Mouse (Mus musculus) hindbrain, embryonic 12.5 days (tissue): ENCODE measurements at regions not wholly inside any gene's neighbourhood (a gene's known extent, or its start where the extent isn't known, plus 50 kb on each side); places are given as distances from the start of the nearest gene placed in this dataset.

Experiments used
- ATAC-seq: fragments of 200-750 bp; cut with Nextera tagmentation; 2 replicates; pipeline ENCODE4 v1.8.0; 2017; ENCODE audit warnings: moderate TSS enrichment; ENCODE audit not compliant: low FRiP score
- H3K27ac ChIP-seq: fragments of 300-500 bp; sonication (generic); 2 replicates; pipeline ENCODE4 v1.5.1; 2016; ENCODE audit warnings: mild to moderate bottlenecking
- H3K27me3 ChIP-seq: fragments of 300-500 bp; sonication (generic); 2 replicates; pipeline ENCODE4 v1.6.1; 2016; ENCODE audit warnings: mild to moderate bottlenecking
- H3K36me3 ChIP-seq: fragments of 300-500 bp; sonication (generic); 2 replicates; pipeline ENCODE4 v1.6.1; 2016; ENCODE audit warnings: mild to moderate bottlenecking
- H3K4me1 ChIP-seq: fragments of 300-500 bp; sonication (generic); 2 replicates; pipeline ENCODE4 v1.6.1; 2016
- H3K4me2 ChIP-seq: fragments of 300-500 bp; sonication (generic); replicated peaks from 2 replicates; pipeline ENCODE4 v1.6.1; 2016; ENCODE audit warnings: mild to moderate bottlenecking
- H3K4me3 ChIP-seq: fragments of 300-500 bp; sonication (generic); 2 replicates; pipeline ENCODE4 v1.5.1; 2016; ENCODE audit warnings: mild to moderate bottlenecking
- H3K9ac ChIP-seq: fragments of 300-500 bp; sonication (generic); 2 replicates; pipeline ENCODE4 v1.6.1; 2016; ENCODE audit warnings: mild to moderate bottlenecking, moderate library complexity
- H3K9me3 ChIP-seq: fragments of 300-500 bp; sonication (generic); replicated peaks from 2 replicates; pipeline ENCODE4 v1.6.1; 2016; ENCODE audit warnings: mild to moderate bottlenecking
- WGBS: fragments of 180-500 bp; shearing (Covaris S2); methylation state at CpG from one replicate; pipeline ENCODE4 v1.1.7; 2016; 5-methylcytosine and 5-hydroxymethylcytosine counted together

GRCm38 (mm10) chr13:42603308-42603707, 77.1 kb upstream of the Phactr1 start:
- no peak overlapping the region for H3K4me2 ChIP-seq
- no peak for ATAC-seq
- no peak overlapping the region for H3K9ac ChIP-seq
- no peak overlapping the region for H3K27ac ChIP-seq
- H3K27me3 ChIP-seq: no peaks in the 10 kb centered on the region
- H3K9me3 ChIP-seq: no peaks in the 10 kb centered on the region
- H3K36me3 ChIP-seq: no peaks in the 10 kb centered on the region
- H3K4me3 ChIP-seq: no peak overlapping the region
- 84% methylated on average over 4 of the region's 4 CpGs for WGBS
- H3K4me1 ChIP-seq: no peaks in the 10 kb centered on the region

GRCm38 (mm10) chr13:42607735-42608134, 72.7 kb upstream of the Phactr1 start:
- no peak for ATAC-seq
- no peak overlapping the region for H3K27ac ChIP-seq
- 54% methylated on average over 10 of the region's 10 CpGs for WGBS
- no peaks in the 10 kb centered on the region for H3K36me3 ChIP-seq
- H3K4me1 ChIP-seq: no peaks in the 10 kb centered on the region; the same call in 1 of the 2 replicates
- no peak overlapping the region for H3K4me3 ChIP-seq
- no peaks in the 10 kb centered on the region for H3K9me3 ChIP-seq
- no peak overlapping the region for H3K9ac ChIP-seq
- no peaks in the 10 kb centered on the region for H3K27me3 ChIP-seq
- no peak overlapping the region for H3K4me2 ChIP-seq

GRCm38 (mm10) chr13:42608963-42609362, 71.5 kb upstream of the Phactr1 start:
- Histone ChIP-seq H3K9ac (no peak overlapping the region), H3K4me2 (no peak overlapping the region), H3K4me1 (no peaks in the 10 kb centered on the region; the same call in 1 of the 2 replicates), H3K9me3 (no peaks in the 10 kb centered on the region), H3K27ac (no peak overlapping the region), H3K4me3 (no peak overlapping the region), H3K36me3 (no peaks in the 10 kb centered on the region), H3K27me3 (no peaks in the 10 kb centered on the region)
- WGBS: 22% methylated on average over 4 of the region's 4 CpGs
- no peak for ATAC-seq

GRCm38 (mm10) chr13:42613326-42613725, 67.1 kb upstream of the Phactr1 start:
- no peak overlapping the region for H3K4me3 ChIP-seq
- WGBS: 81% methylated on average over 4 of the region's 4 CpGs
- H3K27me3 ChIP-seq: no peaks in the 10 kb centered on the region
- no peaks in the 10 kb centered on the region; the same call in 1 of the 2 replicates for H3K4me1 ChIP-seq
- no peak overlapping the region for H3K4me2 ChIP-seq
- H3K36me3 ChIP-seq: no peaks in the 10 kb centered on the region
- no peaks in the 10 kb centered on the region for H3K9me3 ChIP-seq
- ATAC-seq: no peak
- no peak overlapping the region for H3K27ac ChIP-seq
- H3K9ac ChIP-seq: no peak overlapping the region

- no peak overlapping the region for H3K27ac ChIP-seq
- H3K27me3 ChIP-seq: no peaks in the 10 kb centered on the region
- H3K36me3 ChIP-seq: no peaks in the 10 kb centered on the region
- H3K4me2 ChIP-seq: no peak overlapping the region
- H3K9ac ChIP-seq: no peak overlapping the region
- 88% methylated on average over 5 of the region's 5 CpGs for WGBS
- H3K4me3 ChIP-seq: no peak overlapping the region
- no peaks in the 10 kb centered on the region for H3K9me3 ChIP-seq
- H3K4me1 ChIP-seq: no peaks in the 10 kb centered on the region
- ATAC-seq: no peak
Measured at GRCm38 (mm10) chr13:42615826-42616225, 64.6 kb upstream of the Phactr1 start.

DNA sequence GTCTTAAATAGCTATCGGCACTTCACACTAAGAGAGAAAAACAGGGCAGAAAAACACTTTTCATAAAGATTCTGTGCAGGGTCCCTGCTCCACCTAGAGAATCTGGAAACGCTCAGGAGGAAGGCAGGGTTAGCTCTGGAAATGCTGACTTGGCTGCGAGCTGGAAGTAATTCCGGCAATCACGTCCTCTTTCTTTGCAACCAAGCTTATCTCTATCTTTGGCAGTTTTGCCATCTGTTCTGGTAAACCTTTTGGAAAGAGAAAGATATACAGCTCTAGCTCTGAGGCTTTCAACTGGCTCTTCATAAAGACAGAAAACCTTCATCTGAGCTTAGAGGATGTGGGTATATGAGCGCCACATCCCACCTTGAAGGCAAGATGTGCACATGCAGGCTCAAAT, 63.2 kb upstream of the Phactr1 start:
- Histone ChIP-seq H3K27ac (no peak overlapping the region), H3K9ac (no peak overlapping the region)

DNA sequence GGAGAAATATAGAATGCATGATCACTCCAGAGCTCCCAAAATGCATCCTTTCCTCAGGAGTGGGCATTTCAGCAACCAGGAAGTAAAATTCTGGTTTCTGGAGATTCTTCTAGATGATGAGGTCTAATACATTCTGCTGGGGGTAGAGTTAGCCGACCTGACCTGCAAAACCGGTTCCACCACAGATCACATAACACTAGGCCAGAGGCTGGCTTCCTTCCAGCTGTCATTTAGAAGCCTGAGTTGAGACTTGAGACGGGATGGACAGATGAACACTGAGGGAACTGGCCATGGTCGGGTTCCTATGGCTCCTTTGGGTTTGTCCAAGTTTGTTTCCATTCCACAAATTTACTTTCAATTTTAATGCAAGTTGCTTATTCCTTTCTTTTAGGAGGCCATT, 62.6 kb upstream of the Phactr1 start:
- Histone ChIP-seq H3K4me2 (no peak overlapping the region), H3K27me3 (no peaks in the 10 kb centered on the region), H3K9me3 (no peaks in the 10 kb centered on the region), H3K4me1 (no peaks in the 10 kb centered on the region), H3K9ac (no peak overlapping the region), H3K36me3 (no peaks in the 10 kb centered on the region), H3K27ac (no peak overlapping the region), H3K4me3 (no peak overlapping the region)
- 56% methylated on average over 4 of the region's 4 CpGs for WGBS
- no peak for ATAC-seq

More for the DNA sequence above, 63.2 kb upstream of the Phactr1 start:
- H3K4me2 ChIP-seq: no peak overlapping the region
- no peaks in the 10 kb centered on the region for H3K27me3 ChIP-seq
- H3K4me3 ChIP-seq: no peak overlapping the region
- H3K4me1 ChIP-seq: no peaks in the 10 kb centered on the region
- no peak for ATAC-seq
- no peaks in the 10 kb centered on the region for H3K9me3 ChIP-seq
- H3K36me3 ChIP-seq: no peaks in the 10 kb centered on the region
- WGBS: 87% methylated on average over 6 of the region's 6 CpGs

DNA sequence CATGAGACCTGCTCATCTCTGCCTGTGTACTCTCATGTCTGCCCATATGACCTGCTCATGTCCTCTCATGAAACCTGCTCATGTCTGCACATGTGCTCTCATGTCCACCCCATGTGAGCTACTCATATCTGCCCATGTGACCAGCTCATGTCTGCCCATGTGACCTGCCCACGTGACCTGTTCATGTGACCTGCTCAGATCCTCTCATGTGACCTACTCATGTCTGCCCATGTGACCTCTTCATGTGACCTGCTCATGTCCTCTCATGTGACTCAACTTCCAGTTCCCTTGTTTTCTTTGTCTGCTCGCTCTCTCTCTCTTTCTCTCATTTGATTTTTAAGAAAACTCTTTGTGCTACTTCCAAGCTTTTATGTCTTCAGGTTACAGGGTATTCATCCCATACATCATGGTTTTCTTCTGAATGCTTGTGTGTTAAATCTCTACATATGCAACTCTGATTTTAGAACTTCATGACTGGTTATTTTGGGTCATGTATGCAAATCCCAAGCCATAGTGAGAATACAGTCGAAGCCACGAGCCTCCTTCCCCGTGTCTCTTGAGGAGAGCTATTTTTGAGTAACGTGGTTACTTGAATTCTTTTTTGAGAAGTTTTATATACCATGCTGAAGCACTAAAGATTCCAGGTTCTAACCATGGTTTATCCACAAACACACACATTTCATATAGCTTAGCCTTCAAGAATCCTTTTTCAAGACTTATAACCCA, 60.7 kb upstream of the Phactr1 start:
- ATAC-seq: no peak
- WGBS: 91% methylated on average over 6 of the region's 6 CpGs
- Histone ChIP-seq H3K4me3 (no peak overlapping the region), H3K36me3 (no peaks in the 10 kb centered on the region), H3K4me2 (no peak overlapping the region), H3K27me3 (no peaks in the 10 kb centered on the region), H3K9ac (no peak overlapping the region), H3K4me1 (no peaks in the 10 kb centered on the region), H3K27ac (no peak overlapping the region), H3K9me3 (no peaks in the 10 kb centered on the region)

DNA sequence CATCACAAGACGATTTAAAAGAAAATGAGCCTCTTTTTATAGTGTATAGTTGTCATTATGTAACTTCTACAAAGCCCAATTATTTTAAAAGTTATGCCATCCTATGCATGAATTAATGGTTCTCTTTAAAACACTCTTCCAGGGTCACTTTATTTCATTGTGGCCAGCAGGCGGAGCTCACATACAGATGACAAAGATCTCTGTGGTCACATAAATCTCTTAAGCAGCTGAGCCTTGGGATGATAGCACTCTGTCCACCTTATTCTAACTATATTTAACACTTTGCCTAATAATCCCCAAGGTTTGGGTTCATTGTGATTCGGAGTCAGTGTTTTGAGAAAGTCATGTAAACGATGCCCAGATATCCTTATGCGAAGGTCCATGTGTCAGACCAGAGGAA, 56.9 kb upstream of the Phactr1 start:
- Histone ChIP-seq H3K4me3 (no peak overlapping the region), H3K4me1 (no peaks in the 10 kb centered on the region), H3K27ac (no peak overlapping the region), H3K27me3 (no peaks in the 10 kb centered on the region), H3K9me3 (no peaks in the 10 kb centered on the region), H3K4me2 (no peak overlapping the region), H3K36me3 (no peaks in the 10 kb centered on the region), H3K9ac (no peak overlapping the region)
- 47% methylated on average over 5 of the region's 5 CpGs for WGBS
- no peak for ATAC-seq
